Mouse (Mus musculus) G1E-ER4 (cell line): Measurements from ENCODE around the gene Pde4c. TPM values are rescaled to one million over a fixed set of nuclear protein-coding genes. Genes with fewer than 3 reads are reported as not detected.

Source experiments
- GATA1 ChIP-seq: IDR thresholded peaks from one replicate; pipeline ENCODE4 v1.8.0; 2012; ENCODE audit warnings: low read length, inconsistent platforms
- polyA plus RNA-seq: library from polyadenylated mRNA; stranded (reverse); fragments of >175 nt; gene quantifications from 2 replicates; pipeline ENCODE4 v1.2.3, GENCODE M21; 2012

Pde4c gene
- polyA plus RNA-seq, 1 experiment = 1.2 TPM

- no peak for TF ChIP-seq GATA1
Observed at GRCm38 (mm10) chr8:70730956-70731355, 7.4 kb downstream of the Pde4c start.

- no peak for TF ChIP-seq GATA1
Observed at GRCm38 (mm10) chr8:70737705-70738104, 14.2 kb downstream of the Pde4c start.

- TF ChIP-seq GATA1 = no peak
Observed at GRCm38 (mm10) chr8:70738211-70738610, 14.7 kb downstream of the Pde4c start.

GRCm38 (mm10) chr8:70741661-70742060 lies 18.1 kb downstream of the Pde4c start:
- TF ChIP-seq GATA1 = no peak

- TF ChIP-seq GATA1 = no peak
Observed at GRCm38 (mm10) chr8:70742176-70742575, 18.7 kb downstream of the Pde4c start.

- TF ChIP-seq GATA1 = no peak
Observed at GRCm38 (mm10) chr8:70742981-70743655, 19.6 kb downstream of the Pde4c start.

GRCm38 (mm10) chr8:70743656-70744590 lies 20.4 kb downstream of the Pde4c start:
- TF ChIP-seq GATA1 = no peak

GRCm38 (mm10) chr8:70744806-70745205 lies 21.3 kb downstream of the Pde4c start:
- no peak for TF ChIP-seq GATA1

- no peak for TF ChIP-seq GATA1
Observed at GRCm38 (mm10) chr8:70745691-70746220, 22.2 kb downstream of the Pde4c start.

GRCm38 (mm10) chr8:70746676-70747075 lies 23.2 kb downstream of the Pde4c start:
- no peak for TF ChIP-seq GATA1

- TF ChIP-seq GATA1 = no peak
Observed at GRCm38 (mm10) chr8:70747211-70747890, 23.8 kb downstream of the Pde4c start.

GRCm38 (mm10) chr8:70748246-70749096 lies 25.0 kb downstream of the Pde4c start:
- no peak for TF ChIP-seq GATA1

- no peak for TF ChIP-seq GATA1
Observed at GRCm38 (mm10) chr8:70749097-70749674, 25.7 kb downstream of the Pde4c start.

GRCm38 (mm10) chr8:70750128-70750680 lies 26.7 kb downstream of the Pde4c start:
- TF ChIP-seq GATA1 = no peak
